ENCODE assay signal across 17 mouse cellular contexts in genomic region chr1:58584271-58584670, GRCm38 (mm10). TPM values are rescaled to one million over a fixed set of nuclear protein-coding genes. Genes with fewer than 3 reads are reported as not detected.
DNase-seq lines count a peak whose midpoint lies in the region; ATAC-seq and TF ChIP-seq lines count a peak whose summit lies in the region.
"Had no signal": no experiment of that assay in that cellular context is flagged by ENCODE, and none has a peak within 500 bp of the region (broad histone marks: within the 10 kb centered on the region; RNA-seq: fewer than 3 reads in every experiment).

No protein-coding gene starts in this region.

- no peak for ATAC-seq in heart, postnatal 0 days (ENCODE audit: insufficient read depth, low read depth)
- no peak for ATAC-seq in lung, embryonic 14.5 days (ENCODE audit: insufficient read depth)

- H3K9me3 ChIP-seq in heart, postnatal 0 days (replicated peaks; ENCODE audit: control insufficient read depth, low read length): no peaks in the 10 kb centered on the region
- no peaks in the 10 kb centered on the region for H3K9me3 ChIP-seq in lung, embryonic 14.5 days (ENCODE audit: low read depth, low read length)
- H3K9me3 ChIP-seq: embryonic facial prominence, embryonic 12.5 days; G1E; limb, embryonic 13.5 days; midbrain, embryonic 12.5 days; neural tube, embryonic 12.5 days had no signal

- H3K27ac ChIP-seq in heart, postnatal 0 days (ENCODE audit: low read depth): no peak overlapping the region
- no peak overlapping the region for H3K27ac ChIP-seq in lung, embryonic 14.5 days (ENCODE audit: low read depth)
- H3K27ac ChIP-seq: embryonic facial prominence, embryonic 12.5 days; limb, embryonic 13.5 days; midbrain, embryonic 12.5 days; neural tube, embryonic 12.5 days had no signal

- no peak overlapping the region for H3K4me3 ChIP-seq in heart, postnatal 0 days (ENCODE audit: low read depth, low read length)
- H3K4me3 ChIP-seq in lung, embryonic 14.5 days (ENCODE audit: low read depth, low read length): no peak overlapping the region
- H3K4me3 ChIP-seq: embryonic facial prominence, embryonic 12.5 days; limb, embryonic 13.5 days; midbrain, embryonic 12.5 days; neural tube, embryonic 12.5 days had no signal

- no peak for DNase-seq in heart, postnatal 0 days (ENCODE audit: low spot score)
- DNase-seq in heart, postnatal 14 days: no peak
- DNase-seq in lung, embryonic 14.5 days: peak; percentile 37
- no peak for DNase-seq in lung, postnatal 14 days
- DNase-seq in MN1 (ENCODE audit: low spot score): peak; percentile 26
- peak; percentile 42 for DNase-seq in lung, postnatal 36 days
- DNase-seq in testis, postnatal 14 days (ENCODE audit: low spot score): no peak
- DNase-seq in thymus, postnatal 25 days: no peak
- DNase-seq: adrenal gland, postnatal 10 days; cerebellum, adult 11 months; right cerebral cortex, adult 18-20 months had no signal

- intact Hi-C loops in heart, postnatal 14 days (cut with DNase I): no loop called here

- peaks cover 13% of the 10 kb centered on the region for H3K4me1 ChIP-seq in heart, postnatal 0 days (ENCODE audit: control insufficient read depth, insufficient read depth)
- H3K4me1 ChIP-seq in lung, embryonic 14.5 days (ENCODE audit: insufficient read depth): no peaks in the 10 kb centered on the region; the same call in 1 of the 2 replicates

- WGBS in heart, postnatal 0 days: 71% methylated on average over 1 of the region's 1 CpGs
- WGBS in lung, embryonic 14.5 days: 50% methylated on average over 1 of the region's 1 CpGs

- H3K27me3 ChIP-seq in heart, postnatal 0 days (ENCODE audit: control insufficient read depth, insufficient read depth, low read length): no peaks in the 10 kb centered on the region
- H3K27me3 ChIP-seq in lung, embryonic 14.5 days (ENCODE audit: insufficient read depth, low read length): no peaks in the 10 kb centered on the region
- H3K27me3 ChIP-seq: embryonic facial prominence, embryonic 12.5 days; limb, embryonic 13.5 days; midbrain, embryonic 12.5 days; neural tube, embryonic 12.5 days had no signal

- H3K4me2 ChIP-seq in heart, postnatal 0 days (ENCODE audit: low read depth, low read length): no peak overlapping the region
- H3K4me2 ChIP-seq in lung, embryonic 14.5 days: no peak overlapping the region
- H3K4me2 ChIP-seq: embryonic facial prominence, embryonic 12.5 days; heart, embryonic 11.5 days; midbrain, embryonic 12.5 days; neural tube, embryonic 12.5 days had no signal

- TF ChIP-seq EP300 in heart, postnatal 0 days (IDR thresholded peaks at IDR 0.05; ENCODE audit: low read depth): no peak

- no peaks in the 10 kb centered on the region for H3K36me3 ChIP-seq in heart, postnatal 0 days (replicated peaks; ENCODE audit: control insufficient read depth, insufficient read depth, low read length)
- H3K36me3 ChIP-seq in lung, embryonic 14.5 days (ENCODE audit: insufficient read depth): no peaks in the 10 kb centered on the region
- H3K36me3 ChIP-seq: embryonic facial prominence, embryonic 12.5 days; limb, embryonic 13.5 days; midbrain, embryonic 12.5 days; neural tube, embryonic 12.5 days had no signal

- no peak overlapping the region for H3K9ac ChIP-seq in heart, postnatal 0 days (replicated peaks; ENCODE audit: low read depth, low read length)
- H3K9ac ChIP-seq in lung, embryonic 14.5 days: no peak overlapping the region
- H3K9ac ChIP-seq: embryonic facial prominence, embryonic 12.5 days; limb, embryonic 13.5 days; midbrain, embryonic 12.5 days; neural tube, embryonic 12.5 days had no signal

- peak; percentile 40 for TF ChIP-seq CTCF in heart, postnatal 0 days (IDR thresholded peaks at IDR 0.05; ENCODE audit: low read depth)
- peak; percentile 23; the same call in 1 of the 2 replicates for TF ChIP-seq CTCF in lung, embryonic 14.5 days (IDR thresholded peaks at IDR 0.05; ENCODE audit: low read depth)

RNA-seq across cellular contexts. Expression of gene Fam126b, which starts 1.9 kb away (rescaled TPM):
- total RNA-seq in heart, postnatal 0 days (2014; rRNA removed; ENCODE audit: low replicate concordance): 5.1 and 5.7 TPM in 2 replicates
- polyA plus RNA-seq in heart, postnatal 0 days (2015; fragmentation: Nextera tagmentation; extraction: Ambion mirVana): 3.0 and 3.1 TPM in 2 replicates
- total RNA-seq in heart, postnatal 14 days (2021): 10 to 100 TPM in 1 of 2 experiments, 1 to 10 TPM in 1; 10.0 to 10.4 TPM
- 7.2 and 8.8 TPM in 2 replicates for polyA plus RNA-seq in lung, embryonic 14.5 days (2014; fragmentation: Nextera tagmentation; extraction: Ambion mirVana)

RNA-seq across cellular contexts. Expression of gene Ndufb3, which starts 1.9 kb away (rescaled TPM):
- 78.1 and 132 TPM in 2 replicates for total RNA-seq in heart, postnatal 0 days (2014; rRNA removed; ENCODE audit: low replicate concordance)
- 432 and 454 TPM in 2 replicates for polyA plus RNA-seq in heart, postnatal 0 days (2015; fragmentation: Nextera tagmentation; extraction: Ambion mirVana)
- 100 to 1,000 TPM; 239 to 247 TPM for total RNA-seq in heart, postnatal 14 days (2021)
- polyA plus RNA-seq in lung, embryonic 14.5 days (2014; fragmentation: Nextera tagmentation; extraction: Ambion mirVana): 159 and 176 TPM in 2 replicates

Comparison
In these comparisons a context has a peak if more than half of its experiments do, and no peak if none do; other contexts are left out.
1. DNase-seq: peak in lung, embryonic 14.5 days (single experiment), MN1 (single experiment) and lung, postnatal 36 days (single experiment); none in heart, postnatal 0 days (single experiment), heart, postnatal 14 days (0 of 2), lung, postnatal 14 days (single experiment), testis, postnatal 14 days (single experiment) and thymus, postnatal 25 days (single experiment).